In genomic region chr10:62070636-62071035, GRCm38 (mm10) we compare ENCODE assay signal across 26 mouse cellular contexts.
DNase-seq lines count a peak whose midpoint lies in the region; ATAC-seq and TF ChIP-seq lines count a peak whose summit lies in the region.
"Had no signal": no experiment of that assay in that cellular context is flagged by ENCODE, and none has a peak within 500 bp of the region (broad histone marks: within the 10 kb centered on the region; RNA-seq: fewer than 3 reads in every experiment).

No protein-coding gene starts in this region.

- peak; percentile 41 for DNase-seq in kidney, adult 9 months
- DNase-seq in kidney, postnatal 14 days: no peak
- no peak for DNase-seq in stomach, postnatal 0 days (ENCODE audit: low spot score)
- peak; percentile 43 for DNase-seq in large intestine, adult 2 months (ENCODE audit: low read depth, low spot score)
- no peak for DNase-seq in midbrain, embryonic 10.5 days (ENCODE audit: low spot score)
- DNase-seq: adrenal gland, postnatal 10 days; adrenal gland, postnatal 36 days; B cell, adult 2 months; cerebellum, adult 11 months; gastrocnemius, postnatal 10 days; gastrocnemius, postnatal 36 days; heart, adult 2 months; heart, postnatal 14 days; heart, postnatal 4 days had no signal

- no peak for TF ChIP-seq CTCF in stomach, postnatal 0 days (IDR thresholded peaks at IDR 0.05; ENCODE audit: low read depth)

- no peaks in the 10 kb centered on the region for H3K9me3 ChIP-seq in stomach, embryonic 16.5 days (replicated peaks; ENCODE audit: control insufficient read depth, low read length)
- no peaks in the 10 kb centered on the region for H3K9me3 ChIP-seq in stomach, postnatal 0 days (ENCODE audit: control insufficient read depth, low read length)
- no peaks in the 10 kb centered on the region for H3K9me3 ChIP-seq in midbrain, embryonic 10.5 days (replicated peaks)
- H3K9me3 ChIP-seq: embryonic facial prominence, embryonic 12.5 days; embryonic facial prominence, embryonic 15.5 days; forebrain, embryonic 12.5 days; forebrain, embryonic 15.5 days; G1E; heart, embryonic 10.5 days had no signal

- TF ChIP-seq EP300 in stomach, postnatal 0 days (optimal IDR thresholded peaks at IDR 0.05): no peak

- peak overlapping the region; percentile 15; the same call in 1 of the 2 replicates for H3K4me2 ChIP-seq in stomach, embryonic 16.5 days (ENCODE audit: low read depth, low read length)
- H3K4me2 ChIP-seq in stomach, postnatal 0 days (replicated peaks; ENCODE audit: low read depth): no peak overlapping the region
- H3K4me2 ChIP-seq: embryonic facial prominence, embryonic 12.5 days; embryonic facial prominence, embryonic 15.5 days; forebrain, embryonic 12.5 days; forebrain, embryonic 15.5 days; heart, embryonic 13.5 days; hindbrain, embryonic 14.5 days had no signal

- H3K9ac ChIP-seq in stomach, embryonic 16.5 days (ENCODE audit: low read length): no peak overlapping the region
- H3K9ac ChIP-seq in stomach, postnatal 0 days (ENCODE audit: low read length): no peak overlapping the region
- H3K9ac ChIP-seq: embryonic facial prominence, embryonic 12.5 days; embryonic facial prominence, embryonic 15.5 days; forebrain, embryonic 12.5 days; forebrain, embryonic 15.5 days; heart, embryonic 13.5 days; hindbrain, embryonic 14.5 days had no signal

- no peak overlapping the region for H3K4me3 ChIP-seq in stomach, embryonic 16.5 days (replicated peaks; ENCODE audit: low read length)
- no peak overlapping the region for H3K4me3 ChIP-seq in stomach, postnatal 0 days (ENCODE audit: low read depth, low read length)
- no peak overlapping the region for H3K4me3 ChIP-seq in midbrain, embryonic 10.5 days
- H3K4me3 ChIP-seq: embryonic facial prominence, embryonic 12.5 days; embryonic facial prominence, embryonic 15.5 days; erythroblast, embryonic 14.5 days; forebrain, embryonic 12.5 days; forebrain, embryonic 15.5 days; heart, adult 2 months; heart, embryonic 10.5 days; heart, embryonic 13.5 days had no signal

- no peak overlapping the region for H3K27ac ChIP-seq in stomach, embryonic 16.5 days (ENCODE audit: low read length)
- H3K27ac ChIP-seq in stomach, postnatal 0 days (replicated peaks): no peak overlapping the region
- H3K27ac ChIP-seq in midbrain, embryonic 10.5 days (replicated peaks): no peak overlapping the region
- H3K27ac ChIP-seq: embryonic facial prominence, embryonic 12.5 days; embryonic facial prominence, embryonic 15.5 days; forebrain, embryonic 12.5 days; forebrain, embryonic 15.5 days; heart, adult 2 months; heart, embryonic 10.5 days; heart, embryonic 13.5 days; hindbrain, embryonic 14.5 days; hindbrain, postnatal 0 days had no signal

- peaks cover under 1% of the 10 kb centered on the region; the same call in 1 of the 2 replicates for H3K4me1 ChIP-seq in stomach, embryonic 16.5 days (ENCODE audit: control insufficient read depth, insufficient read depth, low read length)
- no peaks in the 10 kb centered on the region for H3K4me1 ChIP-seq in stomach, postnatal 0 days (replicated peaks; ENCODE audit: control insufficient read depth, insufficient read depth)
- no peaks in the 10 kb centered on the region for H3K4me1 ChIP-seq in midbrain, embryonic 10.5 days
- H3K4me1 ChIP-seq: embryonic facial prominence, embryonic 15.5 days; forebrain, embryonic 12.5 days; forebrain, embryonic 15.5 days; heart, embryonic 13.5 days had no signal

- 71% methylated on average over 8 of the region's 8 CpGs for WGBS in stomach, embryonic 16.5 days
- 61% methylated on average over 8 of the region's 8 CpGs for WGBS in stomach, postnatal 0 days
- 38% methylated on average over 8 of the region's 8 CpGs for WGBS in large intestine, adult 2 months
- WGBS in midbrain, embryonic 10.5 days: 92% methylated on average over 8 of the region's 8 CpGs

- H3K36me3 ChIP-seq in stomach, embryonic 16.5 days (ENCODE audit: control insufficient read depth, insufficient read depth, low read length): no peaks in the 10 kb centered on the region
- H3K36me3 ChIP-seq in stomach, postnatal 0 days (ENCODE audit: control insufficient read depth, insufficient read depth, low read length): no peaks in the 10 kb centered on the region
- H3K36me3 ChIP-seq in midbrain, embryonic 10.5 days: no peaks in the 10 kb centered on the region
- H3K36me3 ChIP-seq: embryonic facial prominence, embryonic 12.5 days; embryonic facial prominence, embryonic 15.5 days; forebrain, embryonic 12.5 days; forebrain, embryonic 15.5 days; G1E; heart, embryonic 10.5 days; heart, embryonic 13.5 days had no signal

- no peaks in the 10 kb centered on the region for H3K27me3 ChIP-seq in stomach, embryonic 16.5 days (ENCODE audit: control insufficient read depth, insufficient read depth, low read length)
- no peaks in the 10 kb centered on the region for H3K27me3 ChIP-seq in stomach, postnatal 0 days (ENCODE audit: control insufficient read depth, insufficient read depth, low read length)
- no peaks in the 10 kb centered on the region; the same call in 1 of the 2 replicates for H3K27me3 ChIP-seq in midbrain, embryonic 10.5 days (ENCODE audit: low read depth, poor library complexity, severe bottlenecking)
- H3K27me3 ChIP-seq: embryonic facial prominence, embryonic 12.5 days; forebrain, embryonic 12.5 days; forebrain, embryonic 15.5 days had no signal

- ATAC-seq in stomach, embryonic 16.5 days (ENCODE audit: insufficient read depth, low FRiP score): no peak
- no peak for ATAC-seq in stomach, postnatal 0 days (ENCODE audit: low FRiP score, low TSS enrichment)
- ATAC-seq: forebrain, embryonic 15.5 days; hindbrain, postnatal 0 days; Patski had no signal

Comparison
In these comparisons a context has a peak if more than half of its experiments do, and no peak if none do; other contexts are left out.
1. DNase-seq: peak in kidney, adult 9 months (single experiment) and large intestine, adult 2 months (single experiment); none in kidney, postnatal 14 days (single experiment), stomach, postnatal 0 days (single experiment) and midbrain, embryonic 10.5 days (single experiment).